Mouse (Mus musculus) cerebellum, adult (tissue): Measurements from ENCODE around the gene Padi4.

Experiments used
- ATAC-seq: cut with Nextera tagmentation; 2 replicates; pipeline ENCODE4 v1.9.2; 2017; ENCODE audit warnings: mild to moderate bottlenecking, moderate library complexity, mixed read lengths; ENCODE audit not compliant: insufficient number of reproducible peaks, low FRiP score, low TSS enrichment

Padi4 gene

GRCm38 (mm10) chr4:140708297-140708927 lies 65.6 kb downstream of the Padi4 start:
- no peak for ATAC-seq

GRCm38 (mm10) chr4:140707615-140708014 lies 66.4 kb downstream of the Padi4 start:
- no peak for ATAC-seq

GRCm38 (mm10) chr4:140704166-140704565 lies 69.9 kb downstream of the Padi4 start:
- ATAC-seq: no peak

- no peak for ATAC-seq
Measured at GRCm38 (mm10) chr4:140703636-140704035, 70.4 kb downstream of the Padi4 start.

- ATAC-seq: 0 out of 2 replicates have a peak, but pooled peaks have one; percentile 33
Measured at GRCm38 (mm10) chr4:140702611-140703327, 71.3 kb downstream of the Padi4 start.

- ATAC-seq: no peak
Measured at GRCm38 (mm10) chr4:140701716-140702561, 72.1 kb downstream of the Padi4 start.

- ATAC-seq: peak; percentile 67; the same call in 1 of the 2 replicates
Measured at GRCm38 (mm10) chr4:140701049-140701715, 72.9 kb downstream of the Padi4 start.

GRCm38 (mm10) chr4:140700269-140701018 lies 73.6 kb downstream of the Padi4 start, which contains the start of gene Rcc2:
Gene Rcc2, plus strand, starts transcription at chr4:140700541.
- ATAC-seq: no peak

GRCm38 (mm10) chr4:140699441-140700127 lies 74.5 kb downstream of the Padi4 start:
- peak; percentile 49; the same call in 1 of the 2 replicates for ATAC-seq
